Mouse (Mus musculus) liver, adult 2 months (tissue): Measurements from ENCODE around the gene Csnk1e.

ENCODE experiments used
- CTCF ChIP-seq: fragments of 200-500 bp; IDR thresholded peaks from 2 replicates; pipeline ENCODE4 v1.5.1; 2011; ENCODE audit warnings: low read depth, low read length, control low read depth
- POLR2A ChIP-seq: fragments of 200-500 bp; IDR thresholded peaks from 2 replicates; pipeline ENCODE4 v1.6.1; 2011; ENCODE audit warnings: low read length, control low read depth; ENCODE audit not compliant: insufficient read depth; ENCODE audit errors: extremely low read depth

- TF ChIP-seq CTCF (no peak), POLR2A (no peak)
Measured at GRCm38 (mm10) chr15:79432328-79432727, 23.0 kb downstream of the Csnk1e start.
